Mouse (Mus musculus) liver, adult 2 months (tissue): ENCODE results near the gene Jph2. TPM values are rescaled to one million over a fixed set of nuclear protein-coding genes. Genes with fewer than 3 reads are reported as not detected.

Experiments used
- DNase-seq: peaks from one replicate; pipeline ENCODE4 v3.0.0-alpha.2; 2011; ENCODE audit warnings: low read depth, low spot score; ENCODE audit errors: extremely low read depth
- H3K27ac ChIP-seq: fragments of 200-500 bp; replicated peaks from 2 replicates; pipeline ENCODE4 v1.5.1; 2012; ENCODE audit warnings: low read depth, mild to moderate bottlenecking, control low read depth, inconsistent platforms, low read length; ENCODE audit not compliant: insufficient read depth
- H3K27me3 ChIP-seq: fragments of 200-500 bp; 2 replicates; pipeline ENCODE4 v1.6.1; 2012; ENCODE audit warnings: mild to moderate bottlenecking, moderate library complexity, low read length, inconsistent platforms; ENCODE audit not compliant: control insufficient read depth, insufficient read depth
- H3K36me3 ChIP-seq: fragments of 200-500 bp; 2 replicates; pipeline ENCODE4 v1.6.1; 2012; ENCODE audit warnings: low read length, inconsistent platforms; ENCODE audit not compliant: control insufficient read depth, insufficient read depth
- H3K4me1 ChIP-seq: fragments of 200-500 bp; 2 replicates; pipeline ENCODE4 v1.6.1; 2011; ENCODE audit warnings: low read length; ENCODE audit not compliant: control insufficient read depth, insufficient read depth
- H3K4me3 ChIP-seq: fragments of 200-500 bp; 2 replicates; pipeline ENCODE4 v1.5.1; 2011; ENCODE audit warnings: low read depth, mild to moderate bottlenecking, control low read depth, low read length, moderate library complexity; ENCODE audit not compliant: insufficient read depth
- H3K79me2 ChIP-seq: fragments of 200-500 bp; 2 replicates; pipeline ENCODE4 v1.6.1; 2012; ENCODE audit warnings: inconsistent platforms, mild to moderate bottlenecking, low read length, moderate library complexity; ENCODE audit not compliant: control insufficient read depth, insufficient read depth
- H3K9ac ChIP-seq: fragments of 200-500 bp; 2 replicates; pipeline ENCODE4 v1.6.1; 2012; ENCODE audit warnings: low read depth, mild to moderate bottlenecking, control low read depth, inconsistent platforms, low read length
- CTCF ChIP-seq: fragments of 200-500 bp; IDR thresholded peaks from 2 replicates; pipeline ENCODE4 v1.5.1; 2011; ENCODE audit warnings: low read depth, low read length, control low read depth
- POLR2A ChIP-seq: fragments of 200-500 bp; IDR thresholded peaks from 2 replicates; pipeline ENCODE4 v1.6.1; 2011; ENCODE audit warnings: low read length, control low read depth; ENCODE audit not compliant: insufficient read depth; ENCODE audit errors: extremely low read depth
- WGBS: fragments of 180-500 bp; shearing (Covaris S2); methylation state at CpG from one replicate; pipeline ENCODE4 v1.1.7; 2018; 5-methylcytosine and 5-hydroxymethylcytosine counted together
- polyA plus RNA-seq: library from polyadenylated mRNA; depleted of rRNA; stranded (reverse); fragments of >200 nt; gene quantifications from 2 replicates; pipeline ENCODE4 v1.2.3, GENCODE M21; 2012
- total RNA-seq: library from RNA; depleted of rRNA; stranded (reverse); fragments of >200 nt; gene quantifications from 2 replicates; pipeline ENCODE4 v1.2.3, GENCODE M21; 2014

The Jph2 gene
- total and polyA plus RNA-seq, 2 experiments = 0.09 to 0.10 TPM

DNA sequence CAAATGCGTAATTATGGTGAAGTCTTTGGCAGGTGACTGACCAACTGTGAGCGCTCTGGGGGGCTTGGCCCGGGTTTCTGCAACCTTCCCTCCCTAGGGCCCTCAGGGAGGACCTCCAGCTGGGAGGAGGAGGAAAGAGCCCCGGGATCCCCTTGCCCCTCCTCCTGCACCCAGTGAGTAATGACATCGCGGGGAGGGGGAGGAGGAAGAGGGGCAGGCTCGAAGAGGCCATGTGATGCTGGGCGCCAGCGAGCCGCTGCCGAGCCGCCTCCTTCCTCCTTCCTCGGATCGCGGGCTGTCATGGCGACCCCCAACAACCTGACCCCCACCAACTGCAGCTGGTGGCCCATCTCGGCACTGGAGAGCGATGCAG is 40.4 kb upstream of the Jph2 start, which contains the start of gene Gdap1l1:
Gene Gdap1l1, plus strand, starts transcription at position 231 of the 373 bp plus-strand sequence.
- no peak for DNase-seq
- Histone ChIP-seq H3K79me2 (no peaks in the 10 kb centered on the region), H3K4me3 (no peak within 1 kb of the TSS; the same call in 1 of the 2 replicates), H3K9ac (no peak within 1 kb of the TSS), H3K27me3 (peaks cover 5% of the 10 kb centered on the region; the same call in 1 of the 2 replicates), H3K36me3 (no peaks in the 10 kb centered on the region), H3K4me1 (no peaks in the 10 kb centered on the region), H3K27ac (no peak within 1 kb of the TSS)
- TF ChIP-seq CTCF (no peak), POLR2A (no peak)
- WGBS = 8% methylated on average over 18 of the region's 18 CpGs

GRCm38 (mm10) chr2:163437800-163438199 is 40.0 kb upstream of the Jph2 start:
- Histone ChIP-seq H3K27ac (no peak overlapping the region), H3K27me3 (peaks cover 5% of the 10 kb centered on the region; the same call in 1 of the 2 replicates), H3K4me3 (no peak overlapping the region), H3K9ac (no peak overlapping the region), H3K79me2 (no peaks in the 10 kb centered on the region), H3K36me3 (no peaks in the 10 kb centered on the region), H3K4me1 (no peaks in the 10 kb centered on the region)
- 60% methylated on average over 4 of the region's 4 CpGs for WGBS
- no peak for DNase-seq
- TF ChIP-seq POLR2A = no peak
- TF ChIP-seq CTCF = no peak

DNA sequence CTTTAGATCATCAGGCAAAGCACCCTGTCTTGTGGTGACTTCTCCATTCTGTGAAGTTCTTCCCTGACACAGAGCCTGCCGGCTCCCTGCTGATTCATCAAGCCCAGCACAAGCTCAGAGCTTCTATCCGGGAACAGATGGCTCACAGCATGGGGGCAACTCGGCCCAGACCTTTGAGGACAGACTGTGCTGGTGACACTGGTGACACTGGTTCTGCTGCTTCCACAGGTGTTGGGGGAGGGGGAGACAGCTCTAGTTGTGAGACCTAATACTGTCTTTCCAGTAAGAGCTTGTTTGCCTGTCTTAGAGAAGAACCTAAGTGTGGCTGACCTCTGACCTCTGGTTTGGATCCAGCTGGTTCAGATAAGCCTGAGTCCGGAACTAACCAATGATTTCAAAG is 36.2 kb upstream of the Jph2 start:
- no peaks in the 10 kb centered on the region for H3K36me3 ChIP-seq
- H3K4me1 ChIP-seq = no peaks in the 10 kb centered on the region
- DNase-seq = no peak
- no peak overlapping the region for H3K9ac ChIP-seq
- 34% methylated on average over 4 of the region's 4 CpGs for WGBS
- H3K79me2 ChIP-seq = no peaks in the 10 kb centered on the region
- H3K4me3 ChIP-seq = no peak overlapping the region
- H3K27ac ChIP-seq = no peak overlapping the region
- peaks cover 5% of the 10 kb centered on the region; the same call in 1 of the 2 replicates for H3K27me3 ChIP-seq
- TF ChIP-seq POLR2A = no peak
- no peak for TF ChIP-seq CTCF

GRCm38 (mm10) chr2:163431289-163431688 is 33.5 kb upstream of the Jph2 start:
- no peaks in the 10 kb centered on the region for H3K36me3 ChIP-seq
- H3K9ac ChIP-seq = no peak overlapping the region
- no peak overlapping the region for H3K4me3 ChIP-seq
- no peaks in the 10 kb centered on the region for H3K4me1 ChIP-seq
- H3K79me2 ChIP-seq = no peaks in the 10 kb centered on the region
- no peaks in the 10 kb centered on the region for H3K27me3 ChIP-seq
- TF ChIP-seq POLR2A = no peak
- TF ChIP-seq CTCF = no peak
- no peak overlapping the region for H3K27ac ChIP-seq
- WGBS = 89% methylated on average over 9 of the region's 9 CpGs
- DNase-seq = no peak

DNA sequence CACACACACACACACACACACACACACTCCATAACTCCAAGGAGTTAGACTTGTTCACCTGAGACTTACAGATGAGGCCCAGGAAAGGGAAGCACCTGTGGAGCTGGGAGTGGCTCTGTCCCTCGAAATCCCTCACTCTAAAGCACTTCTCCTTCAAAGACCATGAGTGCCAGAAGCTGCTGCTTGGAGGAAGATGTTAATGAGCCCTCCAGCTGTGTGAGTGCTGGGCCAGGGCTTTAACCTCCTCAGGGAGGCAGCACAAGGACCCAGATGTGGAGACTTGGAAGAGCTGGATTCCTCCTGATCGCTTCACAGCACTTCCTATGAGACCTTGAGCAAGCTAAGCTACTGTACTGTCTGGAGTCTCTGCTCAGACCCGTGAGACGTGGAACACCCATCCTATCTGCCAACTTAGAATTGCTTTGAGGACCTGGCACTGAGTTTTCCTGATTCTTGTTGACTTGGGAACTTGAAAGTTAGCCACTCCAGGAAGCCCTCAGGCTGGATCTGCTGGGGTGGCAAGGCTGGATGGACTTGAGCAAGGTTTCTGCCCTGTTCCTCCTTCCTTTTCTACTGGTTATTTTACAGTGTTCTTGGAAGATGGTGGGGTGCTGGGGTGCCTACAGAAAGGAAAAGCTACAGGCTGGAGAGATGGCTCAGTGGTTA is 30.7 kb upstream of the Jph2 start:
- Histone ChIP-seq H3K4me1 (peaks cover 4% of the 10 kb centered on the region; the same call in 1 of the 2 replicates), H3K9ac (no peak overlapping the region), H3K79me2 (no peaks in the 10 kb centered on the region), H3K27ac (no peak overlapping the region), H3K27me3 (no peaks in the 10 kb centered on the region), H3K36me3 (no peaks in the 10 kb centered on the region), H3K4me3 (no peak overlapping the region)
- TF ChIP-seq CTCF = no peak
- no peak for TF ChIP-seq POLR2A
- WGBS = 62% methylated on average over 4 of the region's 4 CpGs
- DNase-seq = no peak

DNA sequence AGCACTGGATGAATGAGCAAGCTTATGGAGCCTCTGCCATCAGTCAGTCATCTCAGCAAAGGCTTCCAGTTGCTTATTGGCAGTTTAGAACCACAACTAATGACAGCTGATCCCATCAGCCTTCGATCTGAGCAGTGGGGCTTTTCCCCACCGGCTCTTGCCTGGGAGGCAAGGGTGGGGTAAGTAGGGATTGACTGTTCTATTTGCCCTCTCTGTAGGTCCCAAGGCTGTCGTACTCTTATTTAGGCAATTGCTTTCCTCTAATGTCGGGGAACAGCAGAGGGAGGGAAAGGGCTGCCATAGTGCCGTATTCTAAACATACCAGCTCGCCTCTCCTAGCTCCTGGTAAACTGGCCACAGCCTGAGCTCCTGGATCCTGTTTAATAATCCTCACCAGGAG is 26.8 kb upstream of the Jph2 start, which contains the start of gene Oser1:
Gene Oser1, minus strand, starts transcription at position 101 of the 400 bp plus-strand sequence.
- no peaks in the 10 kb centered on the region for H3K27me3 ChIP-seq
- H3K36me3 ChIP-seq = no peaks in the 10 kb centered on the region
- no peak for TF ChIP-seq CTCF
- peaks cover 5% of the 10 kb centered on the region; the same call in 1 of the 2 replicates for H3K79me2 ChIP-seq
- no peak for DNase-seq
- peaks cover 16% of the 10 kb centered on the region for H3K4me1 ChIP-seq
- H3K9ac ChIP-seq = no peak within 1 kb of the TSS
- no peak within 1 kb of the TSS for H3K4me3 ChIP-seq
- H3K27ac ChIP-seq = no peak within 1 kb of the TSS
- WGBS = 79% methylated on average over 6 of the region's 6 CpGs
